Mouse (Mus musculus): ENCODE measurements at regions not wholly inside any gene's neighbourhood (a gene's known extent, or its start where the extent isn't known, plus 50 kb on each side); places are given as distances from the start of the nearest gene placed in this dataset.

DNA sequence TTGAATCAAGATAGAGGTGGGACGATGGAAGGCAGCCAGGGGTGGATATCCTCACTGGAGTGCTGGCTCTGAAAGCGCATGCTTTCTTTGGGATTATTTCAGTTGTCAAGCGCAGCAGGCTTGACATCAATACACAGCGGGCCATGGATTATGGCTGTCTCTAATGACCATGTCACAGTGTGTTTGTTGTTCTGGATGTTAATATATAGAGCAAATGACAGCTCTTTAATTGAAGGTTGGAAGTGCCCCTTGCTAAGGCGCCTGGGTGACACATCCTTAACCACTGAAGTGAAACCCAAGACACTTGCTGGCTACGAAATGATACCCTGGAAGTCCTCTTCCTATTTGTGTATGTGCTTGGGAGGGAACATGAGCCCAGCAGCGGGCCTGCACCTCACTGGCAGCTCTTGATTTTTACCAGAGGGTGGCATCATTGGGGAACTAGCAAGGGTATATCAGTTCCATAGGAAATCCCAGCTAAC lies 200.5 kb upstream of the Rasgrp1 start:
- no peak for DNase-seq (ENCODE audit: low spot score in 2 of 2)

DNA sequence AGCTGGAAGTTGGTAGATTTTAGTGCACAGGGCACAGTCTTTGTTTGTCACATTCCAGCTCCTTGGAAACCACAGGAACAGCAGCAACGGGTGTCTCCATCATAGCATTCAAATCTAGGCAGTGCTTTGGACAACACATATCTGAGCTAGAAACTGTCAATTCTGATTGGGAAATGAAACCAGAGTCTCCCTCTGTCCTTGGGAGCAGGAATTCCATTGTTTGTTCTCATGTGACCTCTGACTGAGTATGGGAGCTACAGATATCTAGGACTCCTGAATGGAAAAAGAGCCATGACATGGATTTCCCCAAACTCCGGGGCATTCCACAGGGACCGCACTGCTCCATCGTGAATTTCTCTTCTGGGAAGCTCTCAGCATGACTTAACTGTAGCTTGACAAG lies 205.5 kb upstream of the Rasgrp1 start:
- no peak for DNase-seq (ENCODE audit: low spot score in 2 of 2)

DNA sequence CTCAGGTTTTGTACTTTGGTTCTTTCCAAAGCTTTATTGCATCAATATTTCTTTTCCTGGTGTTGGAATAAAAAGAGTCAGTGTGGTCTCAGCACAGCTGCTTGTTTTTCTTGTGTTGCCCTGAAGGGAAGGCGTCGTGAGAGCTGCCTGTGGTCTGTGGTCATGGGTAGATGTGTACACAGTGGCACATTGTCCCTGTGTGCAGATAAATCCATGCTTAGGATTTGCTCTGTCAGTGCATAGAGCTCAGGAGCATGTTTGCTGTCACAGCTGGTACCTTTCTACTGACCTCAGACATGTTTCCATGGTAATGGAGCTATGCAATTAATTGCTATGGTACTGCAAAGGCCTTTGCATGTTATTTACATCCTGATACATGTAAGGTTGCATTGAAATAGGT lies 213.5 kb upstream of the Rasgrp1 start:
- DNase-seq (ENCODE audit: low spot score in 2 of 2) = no peak

DNA sequence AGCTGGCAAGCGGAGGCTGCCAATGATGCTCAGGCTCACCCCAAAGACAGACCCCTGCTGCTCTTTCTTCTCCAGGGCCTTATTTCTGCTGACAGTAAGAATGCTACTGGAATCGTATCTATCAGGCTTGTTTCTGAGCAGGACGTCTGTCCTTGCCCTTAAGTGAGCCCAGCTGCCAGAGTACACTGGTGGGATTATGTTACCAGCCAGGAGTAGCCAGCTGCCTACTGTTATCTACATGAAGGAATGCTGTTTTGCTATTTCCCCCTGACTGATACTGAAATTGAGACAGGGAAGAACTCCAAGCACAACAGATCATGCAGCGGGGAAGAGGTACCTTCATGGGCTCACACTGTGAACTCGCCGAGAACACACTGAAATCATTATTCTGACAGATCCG lies 228.2 kb upstream of the Rasgrp1 start:
- no peak for DNase-seq (ENCODE audit: low spot score in 2 of 2)

DNA sequence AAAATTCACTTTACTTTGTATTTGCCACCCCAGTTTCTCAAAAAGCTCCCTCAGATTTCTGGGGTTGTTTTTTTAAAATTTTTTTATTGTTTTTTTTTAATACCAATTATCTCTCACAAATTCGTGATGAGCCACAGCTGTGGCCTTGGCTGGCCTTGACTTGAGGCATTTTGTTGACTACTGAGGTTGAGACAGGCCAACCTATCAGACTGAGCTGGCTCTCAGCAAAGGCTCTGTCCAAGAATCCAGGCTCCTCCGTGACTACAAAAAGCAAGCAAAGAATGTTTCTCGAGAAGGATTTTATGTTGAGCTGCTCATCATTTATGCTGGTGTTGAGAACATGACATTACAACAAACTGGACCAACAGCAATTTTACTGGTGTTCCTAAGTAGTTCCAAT lies 244.6 kb upstream of the Rasgrp1 start:
- DNase-seq (ENCODE audit: low spot score in 2 of 2) = peak in 1 of 2 experiments; percentile 3

DNA sequence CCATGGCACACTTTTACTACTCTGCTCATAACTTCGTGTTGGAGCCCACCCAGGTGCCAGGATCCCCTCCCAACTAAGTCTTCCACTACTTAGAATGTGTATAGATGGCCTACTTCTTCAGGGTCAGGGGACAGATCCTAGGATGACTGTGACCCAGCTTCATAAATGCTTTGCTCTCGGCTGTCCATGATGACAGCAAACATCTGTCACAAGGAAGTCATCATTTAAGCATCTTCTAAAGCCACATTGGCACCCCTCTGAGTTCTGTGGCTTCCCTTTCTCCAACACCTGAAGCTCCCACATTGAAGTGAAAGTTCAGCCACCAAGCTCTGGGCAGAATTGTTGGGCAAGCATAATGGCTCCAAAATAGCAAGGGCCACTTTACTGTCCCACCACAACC lies 252.2 kb upstream of the Rasgrp1 start:
- DNase-seq (ENCODE audit: low spot score in 2 of 2) = no peak

DNA sequence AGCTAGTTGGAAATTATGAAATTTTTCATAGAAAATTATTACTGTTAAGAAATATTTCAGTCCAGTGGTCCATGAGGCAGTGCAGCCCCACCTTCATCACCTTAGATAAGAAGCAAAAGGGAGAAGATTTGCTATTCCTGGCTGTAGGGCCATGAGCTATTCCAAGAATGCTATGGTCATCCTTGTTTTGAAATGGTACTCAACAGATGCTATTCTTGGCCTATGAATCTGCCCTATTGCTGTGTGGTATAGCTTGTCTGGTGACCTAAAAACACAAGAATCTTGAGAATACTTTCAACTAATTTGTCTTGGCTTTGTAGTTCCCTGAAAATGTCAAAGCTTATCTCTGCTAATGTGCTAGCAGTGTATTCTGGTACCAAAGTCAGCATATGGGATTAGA lies 254.8 kb upstream of the Rasgrp1 start:
- DNase-seq (ENCODE audit: low spot score in 2 of 2) = no peak

DNA sequence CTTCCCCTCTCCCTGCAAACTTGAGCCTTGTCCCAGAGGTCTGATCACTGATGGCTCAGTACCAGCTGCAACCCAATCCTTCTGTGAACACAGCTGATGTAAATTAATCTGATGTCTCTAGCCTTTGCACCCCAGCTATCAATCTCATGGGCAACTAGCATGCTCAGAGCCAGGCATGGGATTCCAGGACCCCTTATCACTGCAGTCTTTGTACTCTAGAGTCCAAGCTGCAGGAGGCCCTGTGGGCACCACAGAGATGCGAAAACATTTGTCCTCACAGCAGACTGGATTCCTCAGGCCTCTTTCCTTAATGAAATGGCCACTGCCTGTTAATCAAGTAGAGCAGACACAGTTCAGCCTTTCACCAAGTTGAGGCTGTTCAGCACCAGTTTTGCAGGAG lies 272.0 kb upstream of the Rasgrp1 start:
- DNase-seq (ENCODE audit: low spot score in 2 of 2) = no peak

DNA sequence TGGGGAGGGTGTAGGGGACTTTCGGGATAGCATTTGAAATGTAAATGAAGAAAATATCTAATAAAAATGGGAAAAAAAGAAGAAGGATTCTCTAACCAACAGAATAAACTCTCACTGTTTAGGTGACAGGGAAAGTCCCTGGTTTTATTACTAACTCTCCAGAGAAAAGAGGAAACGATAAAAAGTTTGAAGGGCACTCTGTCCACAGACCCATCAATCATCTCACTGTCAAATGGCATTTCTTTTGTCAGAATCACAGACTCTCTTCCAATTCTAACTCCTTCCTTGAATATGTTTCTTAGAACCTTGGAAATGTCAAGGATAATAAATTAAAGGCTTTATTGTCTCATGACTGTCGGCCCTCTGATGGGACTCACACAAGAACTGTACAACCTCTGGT lies 275.3 kb upstream of the Rasgrp1 start:
- DNase-seq (ENCODE audit: low spot score in 2 of 2) = no peak

DNA sequence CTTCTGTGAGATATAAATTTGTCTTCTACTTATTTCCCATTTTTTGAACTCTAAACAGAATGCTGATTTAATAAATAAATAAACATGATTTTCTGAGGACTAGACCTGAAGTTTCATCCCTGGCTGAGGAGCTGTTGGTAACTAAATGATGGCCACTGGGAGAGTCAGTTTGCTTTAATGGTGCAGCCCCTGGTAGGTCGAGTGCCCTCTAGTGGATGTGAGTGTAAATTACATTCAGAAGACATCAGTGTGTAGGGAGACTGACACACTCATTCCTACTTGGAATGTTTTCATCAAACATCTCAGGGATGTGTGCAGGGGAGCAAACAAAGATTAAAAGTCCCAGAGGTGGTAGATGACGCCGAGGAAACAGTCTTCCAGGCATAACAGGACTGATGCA lies 281.2 kb upstream of the Rasgrp1 start:
- no peak for DNase-seq (ENCODE audit: low spot score in 2 of 2)

DNA sequence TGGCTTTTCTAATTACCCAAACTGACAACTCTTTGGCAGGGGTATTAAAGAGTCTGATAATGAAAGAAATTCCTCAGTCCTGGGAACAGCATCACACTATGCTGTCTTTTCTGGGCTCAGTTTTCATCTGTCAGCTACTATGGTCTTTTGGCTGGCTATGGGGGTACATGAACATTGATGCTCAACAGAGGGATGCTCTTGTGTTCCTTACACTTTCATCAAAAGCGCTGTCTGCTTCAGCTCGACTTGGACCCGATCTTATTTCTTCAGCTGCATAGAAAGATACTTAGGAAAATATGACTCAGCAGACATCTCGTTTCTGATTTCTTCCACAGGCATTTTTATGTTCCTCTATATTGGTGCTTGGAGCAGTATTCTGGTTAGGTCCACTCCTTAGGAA lies 292.1 kb upstream of the Rasgrp1 start:
- no peak for DNase-seq (ENCODE audit: low spot score in 2 of 2)

DNA sequence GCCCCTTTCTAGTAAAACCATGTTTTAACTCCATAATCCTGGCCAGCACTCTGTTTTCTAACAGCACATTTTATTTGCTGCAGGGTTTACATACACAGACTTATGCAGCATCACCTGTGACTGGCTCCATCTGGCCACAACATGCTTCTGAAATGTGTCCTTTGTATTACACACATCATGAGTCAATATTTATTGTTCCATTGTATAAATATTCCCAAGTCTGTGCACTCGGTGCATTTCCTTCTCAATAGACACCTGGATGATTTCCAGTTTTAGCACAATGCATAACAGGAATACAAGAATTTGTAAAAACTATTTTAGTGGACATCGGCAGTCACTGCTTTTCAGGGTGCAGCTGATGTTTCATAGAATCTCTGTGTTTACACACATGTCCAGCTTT lies 294.6 kb upstream of the Rasgrp1 start:
- no peak for DNase-seq (ENCODE audit: low spot score in 2 of 2)

DNA sequence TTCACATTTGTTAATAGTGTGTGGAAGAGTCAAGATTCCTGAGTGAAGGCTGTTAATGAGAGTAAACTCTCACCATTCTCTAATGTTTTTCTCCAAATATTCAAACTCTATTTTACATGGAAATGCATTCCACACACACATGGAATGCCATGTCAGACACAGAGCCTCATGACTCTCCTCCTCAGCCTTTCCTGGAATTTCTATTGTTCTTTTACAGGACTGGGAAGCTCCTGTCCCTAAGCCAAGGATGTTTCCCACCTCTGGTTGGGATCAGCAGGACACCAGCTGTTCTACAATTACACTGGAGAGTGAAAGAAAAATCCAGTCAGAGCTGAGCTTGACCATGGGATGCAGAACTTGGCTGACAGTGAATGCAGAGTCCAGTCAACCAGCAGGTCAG lies 309.3 kb upstream of the Rasgrp1 start:
- DNase-seq (ENCODE audit: low spot score in 2 of 2) = no peak

DNA sequence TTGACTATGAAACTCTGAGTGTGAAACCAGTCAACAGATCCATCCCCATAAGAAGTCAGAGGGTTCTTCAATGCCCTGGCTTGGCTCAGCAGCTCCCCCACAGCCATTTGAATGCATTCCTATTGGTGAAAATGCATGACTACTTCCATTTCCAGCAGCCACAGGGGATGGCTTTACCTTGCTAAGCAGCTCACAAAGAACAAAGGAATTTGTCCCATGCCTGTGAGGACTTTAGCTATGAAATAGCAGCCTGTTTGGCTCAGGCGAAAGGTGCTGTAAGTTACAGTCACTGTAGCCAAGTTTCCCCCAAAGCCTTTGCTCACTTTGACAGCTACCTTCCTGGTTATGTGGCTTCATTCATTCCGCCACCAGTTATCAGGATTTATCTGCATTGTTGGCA lies 309.8 kb upstream of the Rasgrp1 start:
- DNase-seq (ENCODE audit: low spot score in 2 of 2) = no peak

DNA sequence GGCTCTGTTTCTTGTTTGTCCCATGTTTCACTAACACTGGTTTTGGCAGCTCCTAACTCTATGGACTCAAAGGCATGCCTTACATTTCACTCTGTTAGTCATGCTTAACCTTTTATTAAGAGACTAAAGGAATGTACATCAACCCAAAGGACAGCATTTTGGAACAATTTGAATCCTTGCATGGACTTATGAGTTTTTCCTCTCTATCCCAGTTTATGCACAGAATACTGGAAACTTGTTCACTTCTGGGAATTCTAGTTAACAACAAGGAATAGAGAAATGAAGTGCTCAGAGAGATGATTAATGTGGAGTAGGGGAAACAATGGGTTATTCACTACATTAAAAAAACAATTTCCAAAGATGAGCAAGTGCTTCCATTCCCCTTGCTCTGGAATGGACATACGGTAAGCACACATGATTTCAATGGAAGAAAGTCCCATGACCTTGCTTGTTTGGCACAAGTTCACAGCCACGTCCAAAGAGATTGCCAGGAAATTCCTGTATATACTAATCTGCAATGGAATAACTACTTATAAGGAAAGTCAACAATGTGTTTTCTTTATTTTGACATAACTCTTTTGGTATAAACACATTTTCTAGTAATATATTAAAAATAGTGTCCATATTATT lies 313.9 kb upstream of the Rasgrp1 start:
- DNase-seq (ENCODE audit: low spot score in 2 of 2) = no peak

DNA sequence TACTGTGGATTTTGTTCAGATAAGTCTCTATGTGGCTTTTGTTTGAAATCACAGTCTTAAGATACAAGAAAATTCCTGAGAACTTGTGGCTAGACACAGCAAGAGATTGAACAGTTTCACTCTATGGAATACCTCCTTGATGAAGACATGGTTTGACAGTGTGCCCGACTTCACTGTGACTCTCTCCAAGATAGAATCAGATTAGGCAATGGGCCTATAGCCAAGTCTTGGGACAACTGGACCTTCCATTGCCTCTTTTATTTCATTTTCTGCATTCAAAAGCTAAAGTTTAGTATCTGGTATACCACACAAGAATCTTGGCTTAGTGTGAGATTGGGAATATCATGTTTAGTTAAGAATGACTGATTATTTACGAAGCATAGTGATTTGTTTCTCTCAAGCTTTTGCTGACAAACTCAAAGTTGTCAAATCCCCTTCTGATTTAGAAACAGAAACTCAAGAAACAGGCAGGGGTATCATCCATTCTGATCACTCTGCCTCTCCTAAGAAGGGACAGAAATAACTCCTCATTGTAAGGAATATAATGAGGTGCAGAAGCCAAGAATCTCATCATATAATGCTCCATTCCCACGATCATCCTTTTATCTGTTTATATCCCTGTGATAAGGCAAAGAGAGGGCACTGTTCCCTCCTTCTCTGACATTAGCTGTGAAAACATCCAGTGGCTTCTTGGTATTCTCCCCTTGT lies 317.6 kb upstream of the Rasgrp1 start:
- DNase-seq (ENCODE audit: low spot score in 2 of 2) = no peak

DNA sequence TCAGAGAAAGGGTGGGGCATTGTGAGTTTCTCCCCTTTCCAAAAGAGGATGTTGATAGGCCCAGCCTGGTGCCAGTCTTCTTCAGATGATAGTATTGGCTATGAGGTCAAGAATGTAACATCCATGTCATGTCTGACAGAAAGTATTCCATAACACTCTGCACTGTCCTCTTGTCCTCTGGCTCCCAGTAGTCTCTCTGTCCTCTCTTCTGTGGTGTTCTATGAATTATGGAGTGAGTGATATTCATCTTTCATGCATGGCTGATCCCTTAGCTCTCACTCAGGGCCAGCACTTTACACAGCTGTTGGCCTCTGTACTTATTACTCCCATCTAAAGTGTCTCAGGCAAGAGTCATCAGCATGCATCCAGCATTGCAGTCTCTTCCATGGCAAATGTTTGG lies 319.9 kb upstream of the Rasgrp1 start:
- no peak for DNase-seq (ENCODE audit: low spot score in 2 of 2)

DNA sequence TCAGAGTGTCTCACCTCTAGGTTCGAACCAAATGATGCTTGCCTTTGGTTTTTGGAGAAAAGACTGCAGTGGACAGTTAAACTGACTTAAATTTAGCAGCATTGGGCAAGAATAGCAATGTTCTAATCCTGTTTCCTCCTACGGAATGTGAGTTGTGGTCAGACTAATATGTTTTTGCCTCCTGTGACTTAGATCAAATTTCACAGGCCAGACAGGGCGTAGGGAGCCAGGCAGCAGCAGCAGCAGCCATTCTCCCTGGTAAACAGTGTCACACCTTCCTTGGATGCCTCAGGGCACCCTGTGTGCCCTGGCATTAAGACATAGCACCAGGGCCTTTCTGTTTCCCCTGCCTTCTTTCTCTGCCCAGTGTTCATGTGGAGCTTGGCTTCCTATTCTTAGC lies 323.7 kb upstream of the Rasgrp1 start:
- DNase-seq (ENCODE audit: low spot score in 2 of 2) = no peak

DNA sequence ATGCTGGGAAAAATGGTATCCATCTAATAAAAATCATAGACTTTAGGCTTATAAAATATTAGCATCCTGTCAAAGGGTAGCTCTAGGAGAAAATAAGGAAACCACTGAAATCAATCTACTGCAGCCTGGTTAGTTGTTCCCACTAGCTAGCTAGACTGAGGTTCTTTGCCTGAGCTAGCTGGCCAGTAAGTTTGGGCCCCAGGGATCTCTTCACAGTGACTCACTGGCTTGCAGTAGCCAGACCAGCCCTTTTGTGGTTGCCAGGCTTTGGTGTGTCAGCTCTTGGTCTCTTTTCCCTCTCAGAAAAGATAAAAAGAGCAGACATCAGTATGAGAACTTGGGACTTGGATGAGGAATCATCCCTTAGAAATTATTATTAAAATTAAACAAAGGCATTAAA lies 325.3 kb upstream of the Rasgrp1 start:
- peak in 1 of 2 experiments; percentile 11 for DNase-seq (ENCODE audit: low spot score in 2 of 2)

DNA sequence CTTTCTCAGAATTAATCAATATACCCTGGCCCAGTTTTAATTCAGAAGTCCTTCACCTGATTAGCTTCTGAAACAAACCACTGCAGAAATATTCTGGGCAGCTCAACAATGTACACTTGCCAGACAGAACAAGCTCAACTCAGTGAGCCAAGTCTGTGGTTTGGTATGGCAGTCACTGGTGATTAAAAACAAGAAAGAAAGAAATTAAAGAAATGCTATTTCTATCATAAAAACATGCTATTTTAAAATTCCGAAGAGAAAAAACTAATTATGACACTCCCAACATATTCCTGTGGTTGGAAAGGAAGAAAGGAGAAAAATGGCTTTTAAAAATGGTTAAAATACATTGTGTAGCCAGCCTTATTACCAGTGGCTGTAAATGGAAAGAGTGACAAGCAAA lies 332.1 kb upstream of the Rasgrp1 start:
- no peak for DNase-seq (ENCODE audit: low spot score in 2 of 2)

DNA sequence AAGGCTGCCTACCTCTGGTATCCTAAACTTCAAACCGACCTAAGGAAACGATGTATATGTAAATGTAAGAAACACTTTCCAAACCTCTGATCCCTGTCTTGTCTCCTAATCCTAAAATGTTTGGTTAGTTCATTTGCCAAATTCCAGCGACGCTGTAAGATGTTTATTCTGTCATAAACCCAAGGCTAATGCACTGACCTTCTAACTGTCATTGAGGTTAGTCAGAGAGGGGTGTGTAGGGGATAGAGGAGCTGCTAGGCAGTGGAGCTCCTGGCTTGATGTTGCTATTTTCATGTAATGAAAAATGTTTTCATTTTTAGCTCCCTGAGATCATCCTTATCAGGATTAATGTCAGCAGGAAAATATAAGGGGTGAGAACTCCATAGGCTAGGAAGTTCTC lies 335.8 kb upstream of the Rasgrp1 start:
- DNase-seq (ENCODE audit: low spot score in 2 of 2) = no peak

DNA sequence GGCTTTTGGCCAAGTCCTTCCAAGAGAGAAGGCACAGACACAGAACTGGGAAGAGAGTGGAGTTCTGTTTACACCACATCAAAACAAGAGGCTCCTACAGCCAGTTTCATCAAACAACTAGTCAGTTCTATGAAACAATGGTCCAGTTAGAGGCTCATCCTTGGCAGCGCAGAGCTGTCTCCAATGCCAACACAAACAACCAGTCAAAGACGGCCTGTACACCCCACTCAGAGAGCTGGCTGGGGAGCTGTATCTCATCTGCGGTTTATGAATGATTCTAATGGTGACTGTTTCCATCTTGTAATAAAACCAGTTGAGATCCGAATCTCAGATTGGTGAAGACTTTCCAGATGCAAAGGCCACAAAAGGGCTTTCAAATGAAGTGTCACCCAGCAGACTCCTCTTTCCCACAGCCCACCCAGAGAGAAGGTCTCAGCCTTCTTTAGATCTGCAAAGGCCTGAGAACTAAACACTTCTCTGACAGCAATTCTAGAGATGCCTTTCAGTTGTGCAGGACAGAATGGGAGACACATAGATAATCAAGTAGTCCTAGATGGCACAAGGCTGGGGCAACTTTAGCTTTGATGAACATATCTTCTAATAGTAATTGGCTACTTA lies 343.1 kb upstream of the Rasgrp1 start:
- DNase-seq (ENCODE audit: low spot score in 2 of 2) = peak; percentile 13 to 14

DNA sequence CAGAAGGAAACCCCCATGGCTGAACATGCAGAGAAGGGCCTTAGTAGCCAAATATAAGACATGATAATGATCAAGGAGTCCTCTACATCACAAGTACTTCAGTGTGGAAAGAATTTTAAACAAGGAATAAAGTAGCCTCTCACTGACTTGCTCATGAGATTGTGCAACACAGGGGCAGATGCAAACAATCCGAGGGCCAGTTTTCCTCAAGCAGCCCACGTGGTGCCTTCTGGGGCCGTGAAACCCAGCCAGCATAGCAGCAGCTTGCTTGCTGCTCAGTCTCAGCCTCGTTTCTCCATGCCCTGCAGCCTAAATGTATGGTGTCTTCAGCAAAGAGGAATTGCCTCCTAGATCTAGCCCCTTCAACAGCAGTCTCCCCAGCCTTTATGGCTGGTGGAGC lies 350.7 kb upstream of the Rasgrp1 start:
- DNase-seq (ENCODE audit: low spot score in 2 of 2) = peak; percentile 20 to 66
